Mouse (Mus musculus) left cerebral cortex, postnatal 4 days (tissue): ENCODE data around the gene Gm49383. TPM values are rescaled to one million over a fixed set of nuclear protein-coding genes. Genes with fewer than 3 reads are reported as not detected.
"Not testable (repeated sequence)": the region's sequence is repeated elsewhere in the genome, so short reads cannot be mapped to it uniquely, and the experiment has no call there.

Experiments
- DNase-seq: peaks from one replicate; pipeline ENCODE4 v3.0.0-alpha.2; 2022
- intact Hi-C: fragments of 180-260 bp; cut with DNase I; formaldehyde crosslinking; loops from one replicate; pipeline ENCODE4 v1.15.1; 2025
- microRNA-seq: library from miRNA; unstranded; fragments of <30 nt; microRNA quantifications from one replicate; pipeline ENCODE4 v1.2.0, GENCODE M21; 2022
- total RNA-seq, 2 experiments: library from RNA; stranded (reverse); gene quantifications; 2 replicates each; pipeline ENCODE4 v1.2.3; 2021

The Gm49383 gene
- total RNA-seq, 2 experiments from 2014 or later = 6.1 to 7.4 TPM

DNA sequence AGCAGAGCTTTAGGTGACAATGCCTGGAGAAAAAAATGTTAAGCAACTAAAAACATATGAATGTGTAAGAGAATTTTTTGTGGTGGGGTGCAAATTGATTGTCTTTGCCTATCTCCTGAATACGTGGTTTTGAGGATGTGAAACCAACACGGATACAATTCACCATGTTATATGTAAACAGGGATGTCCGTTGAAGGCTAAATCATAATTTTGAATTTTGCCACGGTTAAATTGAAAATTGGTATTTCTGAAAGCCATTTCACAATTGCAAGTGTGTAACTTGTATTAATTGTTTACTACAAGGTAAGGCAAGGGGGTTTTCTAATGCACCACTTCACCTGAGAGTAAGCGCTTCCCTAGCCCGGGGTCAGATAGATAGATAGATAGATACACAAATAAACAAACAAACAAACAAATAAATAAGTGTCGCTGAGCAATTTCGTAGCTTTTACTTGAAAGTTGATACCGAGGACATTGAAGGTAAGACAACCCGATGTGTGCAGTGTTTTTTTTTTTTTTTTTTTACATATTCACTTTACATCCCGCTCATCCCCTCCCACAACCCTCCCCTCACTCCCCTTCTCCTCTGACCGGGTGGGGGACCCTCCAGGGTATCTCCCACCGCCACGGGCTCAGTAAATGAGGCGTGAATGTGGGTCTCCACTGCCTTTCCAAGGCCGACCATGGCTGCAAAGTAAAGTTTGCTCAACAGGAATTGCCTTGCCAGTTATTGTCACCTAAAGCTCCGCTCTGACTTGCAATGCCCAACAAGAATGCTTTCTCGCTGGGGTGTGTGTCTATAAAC lies 29.0 kb downstream of the Gm49383 start:
- intact Hi-C loops = no loop called here
- no peak for DNase-seq

DNA sequence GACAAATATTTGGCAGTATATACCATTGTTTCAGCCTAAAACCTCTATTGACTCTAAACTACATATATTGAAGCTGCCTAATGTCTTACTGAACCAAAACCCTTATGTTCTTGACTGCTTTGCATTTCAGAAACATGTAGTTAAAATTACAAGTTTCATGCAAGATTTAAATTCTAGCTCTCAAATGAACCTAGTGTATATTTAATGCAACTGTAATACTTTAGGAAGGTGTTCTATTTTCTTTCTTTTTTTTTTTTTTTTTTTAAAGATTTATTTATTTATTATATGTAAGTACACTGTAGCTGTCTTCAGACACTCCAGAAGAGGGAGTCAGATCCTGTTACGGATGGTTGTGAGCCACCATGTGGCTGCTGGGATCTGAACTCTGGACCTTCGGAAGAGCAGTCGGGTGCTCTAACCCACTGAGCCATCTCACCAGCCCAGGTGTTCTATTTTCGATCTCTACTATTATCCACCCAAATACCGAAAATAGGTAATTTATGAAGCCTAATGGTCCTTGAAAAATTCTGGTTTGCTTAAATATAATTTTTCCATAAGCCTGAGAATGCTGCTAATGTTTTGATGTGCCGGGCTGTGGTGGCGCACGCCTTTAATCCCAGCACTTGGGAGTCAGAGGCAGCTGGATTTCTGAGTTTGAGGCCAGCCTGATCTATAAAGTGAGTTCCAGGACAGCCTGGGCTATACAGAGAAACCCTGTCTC lies 29.9 kb downstream of the Gm49383 start:
- intact Hi-C loops, DNase-seq: not testable (repeated sequence)

DNA sequence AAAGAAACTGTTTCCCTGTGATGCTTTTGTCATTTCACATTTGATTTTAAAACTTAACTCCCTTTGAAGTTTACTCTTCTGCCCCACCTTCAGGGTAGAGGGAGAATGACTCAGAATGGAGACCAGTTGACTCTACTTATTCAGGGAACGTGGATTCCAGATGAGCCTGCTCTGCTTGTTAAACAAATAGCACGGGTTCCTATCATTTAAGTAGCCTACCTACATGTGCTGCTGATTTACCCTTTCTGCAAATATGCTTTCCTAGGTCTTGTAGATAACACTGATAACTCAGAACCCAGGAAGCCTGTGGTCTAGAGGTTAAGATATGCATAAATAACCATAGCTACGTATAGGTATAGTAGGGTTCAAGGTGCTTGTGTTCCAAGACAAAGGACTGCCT lies 32.0 kb downstream of the Gm49383 start:
- DNase-seq = no peak
- intact Hi-C loops = no loop called here

DNA sequence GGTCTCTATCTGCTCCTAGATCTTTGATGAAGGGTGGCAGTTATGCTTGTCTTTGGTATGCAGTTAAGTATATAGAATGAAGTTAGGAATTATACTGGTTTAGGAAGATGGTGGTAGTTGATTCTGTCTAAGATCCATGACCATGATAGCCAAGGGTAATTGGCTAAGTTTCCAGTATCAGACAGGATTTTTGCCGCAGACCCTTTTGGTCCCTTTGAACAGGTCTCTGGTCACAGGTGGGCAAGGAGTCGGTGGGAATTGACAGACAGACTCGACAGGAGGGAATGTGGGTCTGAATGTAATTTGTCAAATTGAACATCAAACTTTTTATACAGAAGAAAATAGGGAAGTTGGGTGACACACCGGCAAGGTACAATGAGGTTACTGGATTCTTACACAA lies 33.3 kb downstream of the Gm49383 start:
- intact Hi-C loops = not testable (repeated sequence)

DNA sequence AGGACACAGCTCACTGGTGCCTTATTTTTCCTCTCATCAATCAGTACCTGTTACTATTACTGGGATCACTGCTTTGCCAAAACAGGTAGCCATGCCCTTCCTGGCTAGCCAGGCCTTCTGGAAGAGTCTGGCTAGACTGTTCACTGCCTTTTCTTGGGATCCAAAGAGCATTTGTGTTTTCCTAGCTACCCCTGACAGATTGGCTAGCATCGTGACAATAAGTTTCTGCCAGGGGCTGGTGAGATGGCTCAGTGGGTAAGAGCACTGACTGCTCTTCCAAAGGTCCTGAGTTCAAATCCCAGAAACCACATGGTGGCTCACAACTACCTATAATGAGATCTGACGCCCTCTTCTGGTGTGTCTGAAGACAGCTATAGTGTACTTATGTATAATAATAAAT lies 36.2 kb downstream of the Gm49383 start:
- intact Hi-C loops, DNase-seq: not testable (repeated sequence)

More for the DNA sequence above, 33.3 kb downstream of the Gm49383 start:
- not testable (repeated sequence) for DNase-seq

DNA sequence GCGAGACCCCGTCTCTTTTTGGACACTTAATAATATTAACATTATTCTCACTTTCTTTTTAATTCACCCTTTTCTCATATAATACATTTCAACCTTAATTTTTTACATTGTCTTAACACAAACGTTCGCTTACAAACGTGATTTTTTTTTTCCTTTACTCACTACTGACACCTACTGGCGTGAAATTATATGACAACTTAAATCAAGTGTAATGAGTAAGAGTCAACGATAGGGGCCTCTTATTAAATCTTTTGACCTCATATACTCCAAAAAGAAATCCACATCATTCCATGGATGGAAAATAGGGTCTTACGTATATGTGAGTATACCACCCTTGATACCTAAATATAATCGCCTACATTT lies 37.3 kb downstream of the Gm49383 start:
- no peak for DNase-seq
- intact Hi-C loops = no loop called here

DNA sequence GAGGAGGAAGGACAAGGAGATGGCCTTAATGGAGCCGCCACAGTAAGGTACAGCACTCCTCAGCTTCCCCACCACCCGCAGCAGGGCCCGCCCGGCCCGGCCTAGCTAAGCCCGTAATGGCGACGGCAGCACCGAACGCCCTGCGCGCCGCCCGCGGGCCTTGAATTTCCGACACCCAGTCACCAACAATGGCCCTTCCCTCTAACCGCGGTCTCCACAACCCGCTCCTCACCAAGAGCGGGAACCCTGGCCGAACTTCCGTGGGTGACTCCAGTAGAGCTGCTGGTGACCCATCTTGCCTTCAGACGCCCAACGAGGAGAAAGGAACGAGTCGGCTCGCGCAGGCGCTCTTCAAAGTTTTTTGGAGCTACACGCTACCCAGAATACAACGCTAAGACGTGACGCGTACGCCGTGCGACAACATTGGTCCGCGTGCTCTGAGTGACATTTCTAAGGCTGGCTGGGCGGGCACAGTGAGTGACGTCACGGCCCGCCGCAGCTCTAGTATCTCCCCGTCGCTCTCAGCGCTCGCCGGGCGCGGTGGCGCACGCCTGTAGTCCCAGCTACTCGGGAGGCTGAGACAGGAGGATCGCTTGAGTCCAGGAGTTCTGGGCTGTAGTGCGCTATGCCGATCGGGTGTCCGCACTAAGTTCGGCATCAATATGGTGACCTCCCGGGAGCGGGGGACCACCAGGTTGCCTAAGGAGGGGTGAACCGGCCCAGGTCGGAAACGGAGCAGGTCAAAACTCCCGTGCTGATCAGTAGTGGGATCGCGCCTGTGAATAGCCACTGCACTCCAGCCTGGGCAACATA lies 37.9 kb downstream of the Gm49383 start, which contains the start of gene Rps29:
Rps29 (minus strand) TSS at position 422 of the 813 bp plus-strand sequence.
- DNase-seq = peak; percentile 97
- intact Hi-C loops = not testable (repeated sequence)

DNA sequence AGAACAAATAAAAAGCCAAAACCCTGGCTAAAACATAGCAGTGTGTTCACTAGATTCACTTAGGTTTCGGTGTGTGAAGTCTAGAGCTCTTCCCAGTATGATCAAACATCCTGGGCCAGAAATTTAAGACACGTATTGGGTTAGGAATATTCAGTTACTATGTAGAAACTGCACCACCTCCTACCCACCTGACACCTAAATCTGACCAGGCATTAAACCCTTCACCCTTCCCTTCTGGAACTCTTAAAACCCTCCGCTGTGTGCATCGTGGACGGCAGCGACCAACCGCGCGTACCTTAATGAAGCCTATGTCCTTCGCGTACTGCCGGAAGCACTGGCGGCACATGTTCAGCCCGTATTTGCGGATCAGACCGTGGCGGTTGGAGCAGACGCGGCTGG lies 38.5 kb downstream of the Gm49383 start:
- DNase-seq = no peak
- intact Hi-C loops = no loop called here

DNA sequence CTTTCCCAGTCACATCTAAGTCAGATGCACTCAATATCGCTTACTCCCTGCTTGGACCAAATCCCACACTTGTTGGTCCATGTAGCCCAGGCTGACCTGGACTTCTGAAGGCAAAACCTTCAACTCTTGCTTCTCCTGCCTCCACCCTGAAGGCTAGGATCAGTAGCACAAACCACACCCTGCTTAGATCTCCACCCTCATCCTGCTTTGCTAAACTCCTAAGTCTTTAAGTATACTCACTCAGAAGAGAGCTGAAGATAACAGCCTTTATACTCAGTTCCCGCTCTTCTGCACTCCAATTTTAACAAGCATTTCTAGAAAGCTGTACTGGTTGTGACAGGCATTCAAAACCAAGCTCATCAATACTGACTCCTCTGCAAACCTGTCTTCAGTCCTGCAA lies 39.8 kb downstream of the Gm49383 start:
- no peak for DNase-seq
- intact Hi-C loops = no loop called here

DNA sequence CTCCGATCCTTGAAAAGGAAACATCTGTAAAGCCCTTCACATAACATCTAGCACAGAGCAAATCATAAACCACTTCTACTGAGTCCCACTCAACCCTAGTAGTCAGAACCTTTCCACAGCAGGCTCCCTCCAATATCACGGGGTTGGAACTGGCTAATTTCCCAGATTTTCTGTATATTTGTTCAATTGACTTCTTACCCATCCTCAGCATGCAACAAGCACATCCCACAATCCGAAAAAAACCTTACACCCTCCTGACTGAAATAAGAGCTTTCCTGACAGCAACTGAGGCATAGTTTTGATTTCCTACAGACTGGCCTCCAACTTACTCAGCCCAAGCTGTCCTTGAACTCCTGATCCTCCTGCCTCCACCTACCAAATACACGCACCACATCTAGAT lies 40.5 kb downstream of the Gm49383 start:
- DNase-seq = no peak
- intact Hi-C loops = no loop called here

DNA sequence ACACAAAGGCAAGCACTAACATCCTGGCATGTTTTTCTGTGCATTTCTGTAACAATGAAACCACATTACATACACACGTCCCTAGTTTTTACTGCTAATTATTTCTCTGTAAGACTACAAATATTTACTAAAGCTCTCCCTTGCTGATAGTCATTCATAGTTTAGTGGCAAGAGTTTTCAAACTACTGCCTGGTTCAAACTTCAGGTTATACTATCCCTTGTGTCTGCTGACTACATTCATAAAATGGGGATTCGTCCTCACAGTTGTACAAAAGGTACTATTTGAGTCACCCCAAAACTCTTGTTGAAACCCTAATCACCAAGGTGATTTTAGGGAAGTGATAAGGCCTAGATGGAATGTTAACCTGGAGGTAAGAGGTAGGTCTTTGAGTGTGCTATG lies 41.0 kb downstream of the Gm49383 start:
- intact Hi-C loops = no loop called here
- DNase-seq = no peak

DNA sequence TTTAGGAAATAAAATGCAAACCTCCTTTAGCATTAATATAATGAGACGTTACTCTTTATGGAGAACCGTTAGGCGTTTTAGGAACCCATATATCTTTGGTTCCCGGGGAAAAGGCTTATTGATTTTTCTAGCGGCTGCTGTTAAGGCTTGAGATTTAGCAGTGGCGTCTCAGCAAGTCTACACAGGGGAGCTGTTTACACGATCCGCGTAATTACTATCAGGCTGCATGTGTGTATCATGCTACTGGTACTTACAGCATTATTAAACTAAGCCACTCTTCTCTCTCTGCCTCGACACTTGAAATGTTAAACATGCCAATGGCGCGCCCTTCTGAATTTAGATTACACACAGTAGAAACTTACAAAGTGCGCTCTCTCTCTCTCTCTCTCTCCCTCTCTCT lies 46.9 kb downstream of the Gm49383 start:
- intact Hi-C loops = no loop called here

DNA sequence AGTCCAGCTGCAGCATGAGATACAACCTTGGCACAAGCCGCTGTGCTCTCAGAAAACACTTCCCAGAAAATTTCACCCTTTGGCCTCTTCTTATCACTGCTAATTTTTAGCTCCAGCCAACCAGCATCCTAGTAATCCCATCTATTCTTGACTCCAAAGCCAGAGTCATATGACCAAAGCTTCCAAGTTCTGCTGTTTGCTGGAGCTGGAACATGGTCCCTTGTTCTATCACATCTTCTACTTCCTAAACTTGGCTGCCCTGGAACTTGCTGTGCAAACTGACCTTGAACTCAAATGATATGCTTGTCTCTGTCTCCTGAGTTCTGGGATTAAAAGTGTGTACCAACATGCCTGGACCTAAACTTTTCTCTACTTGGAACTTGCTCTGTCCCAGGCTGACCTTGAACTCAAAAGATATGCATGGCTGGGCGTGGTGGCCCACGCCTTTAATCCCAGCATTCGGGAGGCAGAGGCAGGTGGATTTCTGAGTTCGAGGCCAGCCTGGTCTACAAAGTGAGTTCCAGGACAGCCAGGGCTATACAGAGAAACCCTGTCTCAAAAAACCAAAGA lies 49.7 kb downstream of the Gm49383 start:
- intact Hi-C loops = no loop called here

More for the DNA sequence above, 46.9 kb downstream of the Gm49383 start:
- no peak for DNase-seq

DNA sequence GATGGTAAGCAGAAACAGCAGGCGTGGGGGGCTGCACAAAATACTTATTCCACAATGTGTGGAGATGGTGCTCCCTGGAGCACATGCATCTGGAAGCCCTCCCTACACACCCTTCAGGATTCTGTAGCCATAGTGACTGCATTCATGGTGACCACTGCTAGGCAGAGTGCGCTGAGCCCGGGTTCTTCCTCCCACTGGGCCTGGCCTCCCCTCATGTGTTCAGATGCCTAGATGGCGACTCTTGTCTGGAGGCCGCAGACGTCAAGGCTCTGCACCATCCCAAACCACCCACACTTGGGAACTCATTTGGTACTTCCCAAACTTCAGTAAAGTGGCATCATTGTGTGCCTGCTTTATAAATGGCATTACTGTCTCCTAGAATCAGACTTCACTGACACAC lies 53.4 kb downstream of the Gm49383 start:
- intact Hi-C loops = no loop called here
- no peak for DNase-seq

More for the DNA sequence above, 49.7 kb downstream of the Gm49383 start:
- DNase-seq = no peak

DNA sequence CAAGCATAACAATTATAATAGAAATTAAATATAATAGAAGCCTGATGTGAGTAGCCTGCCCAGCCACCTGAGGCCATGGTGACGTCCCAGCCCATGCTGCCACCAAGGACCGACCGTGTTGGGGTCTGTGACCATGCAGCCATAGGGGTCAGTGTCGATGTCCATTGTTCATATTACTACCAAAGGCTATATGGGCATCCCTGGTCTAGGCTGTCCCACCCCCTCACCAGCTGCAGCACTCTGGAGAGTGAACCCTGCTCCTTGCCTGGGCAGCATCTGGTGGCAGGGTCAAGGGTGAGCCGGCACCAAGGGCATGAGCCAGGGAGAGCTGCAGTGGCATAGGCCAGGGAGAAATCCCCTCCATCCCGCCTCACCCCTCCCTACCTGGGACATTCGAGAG lies 57.1 kb downstream of the Gm49383 start:
- intact Hi-C loops = no loop called here
- no peak for DNase-seq

DNA sequence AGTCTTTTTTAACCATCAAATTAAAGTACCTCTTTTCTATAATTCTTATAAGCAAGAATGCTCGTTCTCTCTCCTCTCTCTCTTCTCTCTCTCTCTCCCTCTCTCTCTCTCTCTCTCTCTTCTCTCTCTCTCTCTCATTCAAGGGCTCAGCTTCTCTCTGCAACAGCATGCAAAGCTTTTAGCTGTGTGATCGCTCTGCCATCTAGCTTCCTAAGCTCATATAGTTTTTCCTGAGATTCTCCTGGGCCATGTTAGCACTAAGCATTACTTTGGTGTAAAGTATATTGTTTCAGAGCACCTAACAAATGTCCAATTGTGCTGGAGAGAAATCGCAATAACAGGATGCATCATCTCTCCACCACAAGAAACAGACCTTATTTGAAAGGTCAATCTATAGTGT lies 57.7 kb downstream of the Gm49383 start:
- DNase-seq = no peak
- intact Hi-C loops = no loop called here

Small RNAs within 50 kb of the gene (microRNA-seq; reads per million reads assigned to microRNA genes)
- gene Gm47287 (not detected), gene Gm47295 (not detected)

Other genes with a start within 250 kb of the Gm49383 start
- gene Rps29, start 37.9 kb downstream of the Gm49383 start, total RNA-seq = 1,000 to 10,000 TPM; 1,367 to 1,400 TPM
- gene Lrr1, start 28.3 kb downstream of the Gm49383 start, total RNA-seq = 1 to 10 TPM; 1.5 to 2.9 TPM
- gene Rpl36al, start 13.0 kb downstream of the Gm49383 start, total RNA-seq = 100 to 1,000 TPM; 230 to 246 TPM
- 10 to 100 TPM; 36.0 to 40.1 TPM for gene Mgat2, start 12.9 kb downstream of the Gm49383 start, total RNA-seq
- 1 to 10 TPM; 2.5 to 2.6 TPM for gene Dnaaf2, start 1.3 kb upstream of the Gm49383 start, total RNA-seq
- 1 to 10 TPM; 4.4 to 7.0 TPM for gene Gm49384, start 7.2 kb upstream of the Gm49383 start, total RNA-seq
- 1 to 10 TPM; 2.4 to 2.7 TPM for gene Pole2, start 31.1 kb upstream of the Gm49383 start, total RNA-seq
- 10 to 100 TPM; 13.1 to 16.1 TPM for gene Klhdc1, start 44.1 kb upstream of the Gm49383 start, total RNA-seq
- 100 to 1,000 TPM; 150 to 166 TPM for gene Klhdc2, start 99.6 kb upstream of the Gm49383 start, total RNA-seq
- gene Nemf, start 160.1 kb upstream of the Gm49383 start, total RNA-seq = 10 to 100 TPM; 50.9 to 51.1 TPM
- gene Arf6, start 175.0 kb upstream of the Gm49383 start, total RNA-seq = 10 to 100 TPM; 70.7 to 71.8 TPM
- 1 to 10 TPM in 1 of 2 experiments, not detected in 1; 1.4 TPM for gene Gm9887, start 175.4 kb upstream of the Gm49383 start, total RNA-seq